Mouse (Mus musculus) heart, embryonic 10.5 days (tissue): ENCODE data around the gene Cpeb3. TPM values are rescaled to one million over a fixed set of nuclear protein-coding genes. Genes with fewer than 3 reads are reported as not detected.
"Not testable (repeated sequence)": the region's sequence is repeated elsewhere in the genome, so short reads cannot be mapped to it uniquely, and the experiment has no call there.

Source experiments
- DNase-seq: peaks from one replicate; pipeline ENCODE4 v3.0.0-alpha.2; 2017; ENCODE audit warnings: low spot score
- H3K27ac ChIP-seq: fragments of 300-500 bp; sonication (generic); 2 replicates; pipeline ENCODE4 v1.5.1; 2016; ENCODE audit warnings: mild to moderate bottlenecking
- H3K27me3 ChIP-seq: fragments of 300-500 bp; sonication (generic); 2 replicates; pipeline ENCODE4 v1.6.1; 2016; ENCODE audit warnings: mild to moderate bottlenecking; ENCODE audit not compliant: poor library complexity, insufficient read depth, severe bottlenecking
- H3K36me3 ChIP-seq: fragments of 300-500 bp; sonication (generic); 2 replicates; pipeline ENCODE4 v1.6.1; 2016; ENCODE audit warnings: mild to moderate bottlenecking, moderate library complexity
- H3K4me1 ChIP-seq: fragments of 300-500 bp; sonication (generic); 2 replicates; pipeline ENCODE4 v1.6.1; 2016; ENCODE audit warnings: mild to moderate bottlenecking
- H3K4me3 ChIP-seq: fragments of 300-500 bp; sonication (generic); 2 replicates; pipeline ENCODE4 v1.5.1; 2016; ENCODE audit warnings: mild to moderate bottlenecking, moderate library complexity
- H3K9me3 ChIP-seq: fragments of 300-500 bp; sonication (generic); 2 replicates; pipeline ENCODE4 v1.6.1; 2016; ENCODE audit warnings: mild to moderate bottlenecking, moderate library complexity
- WGBS: fragments of 180-500 bp; shearing (Covaris S2); methylation state at CpG from one replicate; pipeline ENCODE4 v1.1.7; 2016; 5-methylcytosine and 5-hydroxymethylcytosine counted together
- polyA plus RNA-seq: library from polyadenylated mRNA; unstranded; fragments of >200 nt; fragmentation: Nextera tagmentation; extraction: Ambion mirVana; gene quantifications from 2 replicates; pipeline ENCODE4 v1.2.1, GENCODE M21; 2016

The Cpeb3 gene
- polyA plus RNA-seq, 1 experiment from 2014 or later, result 2.6 TPM

DNA sequence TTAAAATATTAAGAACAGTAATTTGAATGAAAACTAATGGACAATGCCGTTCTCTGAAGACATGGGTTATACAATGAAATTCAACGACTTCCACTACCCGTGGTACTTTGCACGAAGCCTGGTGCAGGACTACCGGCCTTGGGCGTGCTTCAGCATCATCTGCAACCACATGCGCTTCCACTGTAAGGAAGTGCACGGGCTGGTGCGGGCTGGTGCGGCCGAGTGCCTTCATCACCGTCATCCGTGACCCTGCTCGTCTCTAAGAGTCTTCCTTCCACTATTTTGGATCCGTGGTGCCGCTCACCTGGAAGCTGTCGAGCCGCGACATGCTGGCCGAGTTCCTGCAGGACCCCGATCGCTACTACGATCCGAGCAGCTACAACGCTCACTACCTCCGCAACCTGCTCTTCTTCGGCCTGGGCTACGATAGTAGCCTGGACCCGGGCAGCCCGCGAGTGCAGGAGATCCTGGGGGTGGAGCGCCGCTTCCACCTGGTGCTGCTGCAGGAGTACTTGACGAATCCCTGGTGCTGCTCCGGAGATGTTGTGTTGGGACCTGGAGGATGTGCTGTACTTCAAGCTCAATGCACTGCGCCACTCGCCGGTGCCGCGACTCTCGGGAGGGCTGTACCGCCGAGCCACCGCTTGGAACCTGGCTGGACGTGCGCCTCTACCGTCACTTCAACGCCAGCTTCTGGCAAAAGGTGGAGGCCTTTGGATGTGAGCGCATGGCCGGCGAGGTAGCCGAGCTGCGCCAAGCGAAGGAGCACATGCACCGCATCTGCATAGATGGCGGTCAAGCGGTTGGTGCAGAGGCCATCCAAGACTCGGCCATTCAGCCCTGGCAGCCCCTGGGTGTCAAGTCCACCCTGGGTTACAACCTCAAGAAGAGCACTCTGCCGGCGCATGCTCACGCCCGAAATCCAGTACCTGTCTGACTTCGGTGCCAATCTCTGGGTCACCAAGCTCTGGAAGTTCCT lies 25.4 kb upstream of the Cpeb3 start:
- H3K36me3 ChIP-seq, result no peaks in the 10 kb centered on the region
- H3K9me3 ChIP-seq, result no peaks in the 10 kb centered on the region
- H3K4me1 ChIP-seq, result peaks cover 22% of the 10 kb centered on the region
- peak overlapping the region; percentile 63 for H3K4me3 ChIP-seq
- H3K27me3 ChIP-seq, result peaks cover 53% of the 10 kb centered on the region
- H3K27ac ChIP-seq, result peak overlapping the region; percentile 78
- WGBS, result 4% methylated on average over 63 of the region's 63 CpGs
- DNase-seq, result no peak

DNA sequence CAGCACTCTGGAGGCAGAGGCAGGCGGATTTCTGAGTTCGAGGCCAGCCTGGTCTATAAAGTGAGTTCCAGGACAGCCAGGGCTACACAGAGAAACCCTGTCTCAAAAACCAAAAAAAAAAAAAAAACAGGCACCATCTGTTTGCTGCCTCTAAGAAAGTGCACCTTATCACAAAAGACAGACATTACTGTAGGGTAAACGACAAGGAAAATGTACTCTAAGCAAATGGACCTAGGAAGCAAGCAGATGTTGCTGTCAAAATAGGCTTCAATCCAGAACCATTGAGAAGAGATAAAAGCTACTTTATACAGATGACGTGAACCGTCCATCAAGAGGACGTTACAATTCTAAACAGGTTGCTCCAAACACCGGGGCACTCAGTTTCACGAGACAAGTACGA lies 24.2 kb upstream of the Cpeb3 start:
- H3K36me3 ChIP-seq, H3K9me3 ChIP-seq, H3K4me3 ChIP-seq, H3K27ac ChIP-seq: not testable (repeated sequence)
- WGBS, result 71% methylated on average over 9 of the region's 9 CpGs
- Histone ChIP-seq H3K27me3 (peaks cover 47% of the 10 kb centered on the region), H3K4me1 (peaks cover 10% of the 10 kb centered on the region)
- DNase-seq, result peak; percentile 48

DNA sequence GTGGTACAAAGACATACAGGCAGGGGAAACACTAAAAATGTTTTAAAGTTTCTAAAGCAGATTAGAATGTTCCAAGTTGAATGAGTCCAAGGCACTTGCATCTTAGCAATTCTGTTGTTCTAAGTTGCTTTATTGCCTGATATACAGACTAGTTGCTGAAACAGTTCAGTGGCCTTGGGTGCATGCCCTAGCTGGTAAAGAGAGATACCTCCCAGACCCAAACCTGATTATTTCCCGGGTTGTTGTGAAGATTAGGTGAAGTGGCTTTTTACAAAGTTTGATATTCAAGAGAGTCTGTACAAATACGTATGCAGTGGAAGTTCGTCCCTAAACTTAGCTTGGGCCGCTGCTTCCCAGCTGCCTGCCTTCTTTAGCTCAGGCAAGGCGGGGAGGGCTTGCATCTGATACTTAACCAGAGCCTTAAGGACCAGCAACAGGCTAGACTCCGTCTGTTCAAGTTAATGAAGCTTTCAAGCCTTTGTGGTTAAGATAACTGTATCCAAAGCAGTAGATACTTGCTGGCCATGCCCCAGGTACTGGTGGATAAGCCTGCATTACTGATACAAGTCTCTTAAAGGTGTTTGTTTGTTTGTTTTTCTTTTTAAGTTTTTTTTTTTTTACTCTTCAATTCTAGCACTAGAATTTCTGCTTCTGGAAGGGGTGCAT lies 16.9 kb upstream of the Cpeb3 start:
- no peak for DNase-seq
- Histone ChIP-seq H3K36me3 (peaks cover 35% of the 10 kb centered on the region), H3K4me1 (no peaks in the 10 kb centered on the region), H3K27me3 (no peaks in the 10 kb centered on the region), H3K4me3 (no peak overlapping the region), H3K9me3 (no peaks in the 10 kb centered on the region), H3K27ac (no peak overlapping the region)
- WGBS, result 62% methylated on average over 6 of the region's 6 CpGs

DNA sequence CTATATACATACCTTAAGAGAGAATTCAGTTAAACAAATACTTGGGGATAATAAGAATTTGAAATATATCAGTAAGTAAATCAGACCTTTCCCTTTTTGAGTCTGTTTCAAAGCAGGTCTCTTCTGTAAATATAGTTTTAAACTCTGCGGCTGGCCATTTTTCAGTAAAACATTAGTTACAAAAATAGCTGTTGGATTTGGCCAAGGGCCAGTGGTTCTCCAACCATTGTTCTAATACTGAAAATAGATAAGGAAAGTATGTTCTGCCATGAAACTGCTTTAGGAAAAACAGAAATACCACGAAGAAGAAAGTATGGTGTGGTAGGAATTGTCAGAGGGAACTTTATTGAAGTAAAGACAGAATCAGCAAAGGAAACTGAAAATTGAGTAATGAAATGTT lies 6.3 kb upstream of the Cpeb3 start:
- WGBS, result 48% methylated on average over 2 of the region's 2 CpGs

DNA sequence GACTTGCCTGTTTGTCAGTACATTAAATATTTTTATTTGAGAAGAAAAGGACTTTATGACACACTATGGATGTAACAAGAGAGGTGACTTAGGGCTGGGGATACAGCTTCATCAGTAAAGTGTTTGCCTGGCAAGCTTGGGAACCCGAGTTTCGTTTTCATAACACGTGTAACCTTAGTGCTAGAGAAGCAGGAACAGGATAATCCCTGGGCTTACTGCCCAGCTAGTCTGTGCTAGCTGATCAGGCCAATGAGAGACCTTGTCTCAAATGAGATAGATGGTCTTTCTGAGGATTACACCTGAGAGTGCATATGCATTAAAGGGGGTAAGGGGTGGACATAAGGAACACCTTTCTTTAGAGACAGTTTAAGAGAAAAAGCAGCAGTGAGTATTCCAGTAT lies 3.0 kb upstream of the Cpeb3 start:
- Histone ChIP-seq H3K9me3 (no peaks in the 10 kb centered on the region), H3K4me3 (no peak overlapping the region), H3K27ac (no peak overlapping the region), H3K36me3 (peaks cover 43% of the 10 kb centered on the region), H3K4me1 (peaks cover 15% of the 10 kb centered on the region), H3K27me3 (no peaks in the 10 kb centered on the region)
- 91% methylated on average over 3 of the region's 3 CpGs for WGBS
- DNase-seq, result no peak

More for the DNA sequence above, 6.3 kb upstream of the Cpeb3 start:
- no peak for DNase-seq
- Histone ChIP-seq H3K27me3 (no peaks in the 10 kb centered on the region), H3K36me3 (peaks cover 69% of the 10 kb centered on the region), H3K4me1 (peaks cover under 1% of the 10 kb centered on the region; the same call in 1 of the 2 replicates), H3K27ac (no peak overlapping the region), H3K4me3 (no peak overlapping the region), H3K9me3 (no peaks in the 10 kb centered on the region)

DNA sequence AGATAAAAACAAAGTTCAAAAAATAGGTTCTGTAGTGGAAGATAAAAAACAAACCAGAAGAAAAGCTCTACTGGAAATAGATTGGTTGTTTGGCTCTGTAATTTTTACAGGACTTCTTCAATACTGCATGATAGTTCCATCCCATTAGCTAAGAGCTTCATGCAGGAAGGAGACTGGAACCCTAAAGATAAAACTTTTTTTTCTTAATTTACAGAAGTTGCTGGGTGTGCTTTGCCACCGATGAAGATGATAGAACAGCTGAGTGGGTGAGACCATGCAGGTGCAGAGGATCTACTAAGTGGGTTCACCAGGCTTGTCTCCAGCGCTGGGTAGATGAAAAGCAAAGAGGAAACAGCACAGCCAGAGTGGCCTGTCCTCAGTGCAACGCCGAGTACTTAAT lies 2.1 kb upstream of the Cpeb3 start:
- no peak overlapping the region for H3K4me3 ChIP-seq
- DNase-seq, result no peak
- H3K27ac ChIP-seq, result no peak overlapping the region
- peaks cover 38% of the 10 kb centered on the region for H3K36me3 ChIP-seq
- H3K27me3 ChIP-seq, result no peaks in the 10 kb centered on the region
- no peaks in the 10 kb centered on the region for H3K9me3 ChIP-seq
- WGBS, result 92% methylated on average over 4 of the region's 4 CpGs
- H3K4me1 ChIP-seq, result peaks cover 15% of the 10 kb centered on the region

DNA sequence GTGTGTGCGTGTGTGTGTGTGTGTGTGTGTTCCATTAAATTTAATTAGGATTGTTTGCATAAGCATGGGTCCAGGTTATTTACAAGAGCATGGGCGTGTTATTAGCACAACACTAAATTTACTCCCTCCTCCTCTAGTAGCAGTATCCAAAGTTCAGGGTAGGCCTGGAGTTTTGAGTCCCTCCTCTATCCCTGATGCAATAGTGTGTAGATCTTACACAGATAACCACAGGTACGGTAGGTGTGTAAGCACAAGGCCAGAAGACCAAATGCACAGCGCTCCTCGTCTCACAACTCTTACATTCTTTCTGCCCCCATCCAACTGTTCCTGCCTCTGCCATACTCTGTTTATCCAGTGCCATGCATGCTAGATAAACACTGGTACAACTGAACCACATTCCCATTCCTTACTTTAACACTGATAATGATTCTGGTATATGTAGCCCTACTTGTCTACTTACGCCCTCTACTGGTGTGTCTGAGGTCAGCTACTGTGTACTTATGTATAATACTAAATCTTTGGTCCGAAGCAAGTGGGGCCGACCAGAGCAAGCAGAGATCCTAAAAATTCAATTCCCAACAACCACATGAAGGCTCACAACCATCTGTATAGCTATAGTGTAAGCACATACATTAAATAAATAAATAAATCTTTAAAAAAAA lies 1.2 kb upstream of the Cpeb3 start:
- Histone ChIP-seq H3K9me3 (no peaks in the 10 kb centered on the region), H3K27ac (no peak overlapping the region), H3K27me3 (no peaks in the 10 kb centered on the region), H3K36me3 (peaks cover 34% of the 10 kb centered on the region), H3K4me3 (peak overlapping the region; percentile 99), H3K4me1 (peaks cover 15% of the 10 kb centered on the region)
- 88% methylated on average over 8 of the region's 8 CpGs for WGBS
- DNase-seq, result no peak

DNA sequence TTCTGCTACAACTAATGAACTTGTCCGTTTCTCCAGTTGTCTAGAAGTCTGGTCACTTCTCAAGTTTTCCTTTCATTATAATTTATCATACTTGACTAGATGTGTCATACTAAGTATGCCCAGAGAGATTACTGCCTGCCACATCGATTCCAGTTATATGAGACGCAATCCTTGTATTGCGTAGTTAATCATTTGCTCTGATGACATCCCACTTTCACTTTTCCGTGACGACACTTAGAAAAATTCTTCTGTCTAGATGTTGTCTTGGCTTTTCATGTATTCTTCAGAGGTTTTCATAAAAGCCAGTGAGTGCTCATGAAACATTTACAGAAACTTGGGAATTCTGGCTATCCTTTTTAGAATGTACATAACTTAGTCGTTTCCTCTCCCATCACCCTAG lies 585 bp upstream of the Cpeb3 start:
- H3K27ac ChIP-seq, result no peak overlapping the region
- H3K27me3 ChIP-seq, result no peaks in the 10 kb centered on the region
- WGBS, result 89% methylated on average over 7 of the region's 7 CpGs
- peak overlapping the region; percentile 99 for H3K4me3 ChIP-seq
- H3K9me3 ChIP-seq, result no peaks in the 10 kb centered on the region
- peaks cover 15% of the 10 kb centered on the region for H3K4me1 ChIP-seq
- no peak for DNase-seq
- peaks cover 34% of the 10 kb centered on the region for H3K36me3 ChIP-seq

DNA sequence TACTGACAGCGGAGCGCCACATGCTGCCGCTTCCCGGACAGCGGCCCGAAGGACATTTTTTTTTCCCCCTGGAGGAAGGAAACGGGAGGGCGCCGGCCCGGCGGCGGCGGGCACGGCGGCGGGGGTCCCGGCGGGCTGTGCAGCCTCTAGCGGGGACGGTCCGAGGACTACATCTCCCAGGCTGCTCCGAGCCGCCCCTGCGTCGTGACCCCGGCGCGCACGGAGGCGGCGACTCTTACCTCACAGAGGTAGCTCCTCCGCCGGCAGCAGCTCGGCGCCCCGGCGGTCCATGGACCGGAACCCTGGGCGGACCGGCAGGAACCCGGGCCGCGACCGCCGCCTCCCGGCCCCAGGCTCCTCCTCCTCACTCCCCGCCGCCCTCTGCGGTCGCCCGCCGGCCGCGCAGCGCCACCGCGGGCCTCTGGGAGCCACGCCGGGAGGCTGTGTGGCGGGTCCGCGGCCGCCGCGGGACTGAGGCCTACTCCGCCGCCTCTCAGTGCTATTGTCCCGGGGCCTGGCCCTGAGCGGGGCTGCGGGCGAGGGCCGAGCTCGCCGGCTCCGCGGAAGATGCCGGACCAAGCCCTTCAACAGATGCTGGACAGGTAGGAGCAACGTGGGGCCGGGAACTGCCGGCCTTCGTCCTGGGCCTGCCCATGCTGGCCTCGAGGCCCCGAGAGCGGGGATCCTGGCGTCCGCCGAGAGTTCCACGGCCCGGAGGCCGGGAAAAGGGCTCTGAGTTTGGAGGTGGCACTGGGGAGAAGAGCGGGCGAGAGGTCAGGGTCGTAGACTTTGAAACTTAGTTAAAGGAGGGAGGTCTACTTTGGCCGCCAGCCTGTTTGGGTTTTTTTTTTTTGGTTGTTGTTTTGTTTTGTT lies 862 bp downstream of the Cpeb3 start, which contains the start of gene March5:
Gene March5, plus strand, starts transcription at position 241 of the 873 bp plus-strand sequence.
- Histone ChIP-seq H3K27me3 (no peaks in the 10 kb centered on the region), H3K27ac (peak within 1 kb of the TSS; percentile 98), H3K9me3 (no peaks in the 10 kb centered on the region), H3K4me1 (peaks cover 15% of the 10 kb centered on the region), H3K36me3 (peaks cover 26% of the 10 kb centered on the region), H3K4me3 (peak within 1 kb of the TSS; percentile 99)
- under 1% methylated on average over 93 of the region's 94 CpGs for WGBS
- peak; percentile 94 for DNase-seq

DNA sequence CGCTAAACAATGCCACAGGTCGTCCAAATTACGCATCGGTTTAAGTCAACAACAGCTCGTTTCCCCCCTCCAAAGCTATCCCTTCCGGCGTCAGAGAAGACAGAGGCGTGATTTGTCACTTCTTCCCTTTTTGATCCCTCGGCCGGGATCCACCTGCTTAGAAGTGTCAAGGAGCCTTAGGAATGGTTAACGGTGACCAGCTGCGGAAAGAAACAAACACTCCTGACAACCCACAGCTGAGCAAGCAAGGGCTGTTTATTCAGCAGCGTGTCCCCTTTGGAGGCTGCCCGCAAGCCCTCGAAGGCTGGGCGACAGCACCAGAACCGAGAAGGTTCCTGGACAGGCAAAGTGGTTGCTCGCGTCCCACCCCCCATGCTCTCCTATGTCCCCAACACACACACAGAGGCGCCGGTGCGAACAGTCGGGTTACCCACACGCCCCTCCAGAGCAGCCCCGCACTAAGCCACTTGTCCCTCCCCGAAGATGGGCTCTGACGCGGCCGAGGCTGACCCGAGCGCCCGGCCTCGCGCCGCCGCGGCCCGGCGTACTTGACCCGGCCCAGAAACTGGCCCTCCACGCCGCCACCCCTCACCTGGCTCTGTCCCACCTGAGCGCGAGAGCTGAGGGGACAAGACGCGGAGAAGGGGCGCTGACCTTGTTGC lies 1.6 kb downstream of the Cpeb3 start:
- H3K4me1 ChIP-seq, result peaks cover 15% of the 10 kb centered on the region
- peak; percentile 81 for DNase-seq
- H3K36me3 ChIP-seq, result peaks cover 19% of the 10 kb centered on the region
- H3K9me3 ChIP-seq, result no peaks in the 10 kb centered on the region
- peak overlapping the region; percentile 98 for H3K27ac ChIP-seq
- under 1% methylated on average over 47 of the region's 47 CpGs for WGBS
- H3K27me3 ChIP-seq, result no peaks in the 10 kb centered on the region
- H3K4me3 ChIP-seq, result peak overlapping the region; percentile 99

DNA sequence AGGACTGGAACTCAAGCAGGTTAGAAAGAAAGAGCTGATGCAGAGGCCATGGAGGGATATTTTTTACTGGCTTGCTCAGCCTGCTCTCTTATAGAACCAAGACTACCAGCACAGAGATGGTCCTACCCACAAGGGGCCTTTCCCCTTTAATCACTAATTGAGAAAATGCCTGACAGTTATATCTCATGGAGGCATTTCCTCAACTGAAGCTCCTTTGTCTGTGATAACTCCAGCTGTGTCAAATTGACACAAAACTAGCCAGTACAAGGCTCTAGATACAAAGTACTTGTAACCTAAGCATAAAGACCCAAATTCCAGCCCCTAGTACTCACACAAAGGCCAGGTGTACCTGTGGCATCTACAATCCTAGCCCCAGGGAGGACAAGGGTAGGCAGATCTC lies 3.2 kb downstream of the Cpeb3 start:
- H3K27ac ChIP-seq, result not testable (repeated sequence)

DNA sequence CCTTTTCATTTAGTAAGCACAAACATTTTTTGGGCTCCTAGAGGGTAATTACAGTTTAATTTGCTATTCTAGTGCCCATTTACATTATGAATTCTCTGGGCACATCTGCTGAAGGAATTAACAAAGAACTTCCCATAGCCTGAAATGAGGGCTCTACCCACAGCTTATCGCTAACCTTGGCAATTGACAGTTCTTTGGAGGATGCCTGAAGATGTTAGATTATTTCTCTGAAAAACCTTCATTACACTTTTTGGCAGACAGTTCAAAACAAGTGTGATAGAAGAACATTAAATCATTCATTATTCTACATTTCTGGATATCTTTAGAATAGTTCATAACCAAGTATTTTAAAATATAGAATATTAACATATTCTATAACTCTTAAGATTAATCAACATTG lies 5.0 kb downstream of the Cpeb3 start:
- WGBS, result 85% methylated on average over 1 of the region's 1 CpGs
- H3K36me3 ChIP-seq, result no peaks in the 10 kb centered on the region
- H3K4me3 ChIP-seq, result no peak overlapping the region
- H3K4me1 ChIP-seq, result peaks cover 2% of the 10 kb centered on the region
- H3K27me3 ChIP-seq, result no peaks in the 10 kb centered on the region
- no peak for DNase-seq
- H3K27ac ChIP-seq, result no peak overlapping the region
- H3K9me3 ChIP-seq, result no peaks in the 10 kb centered on the region

More for the DNA sequence above, 3.2 kb downstream of the Cpeb3 start:
- H3K4me3 ChIP-seq, H3K36me3 ChIP-seq, DNase-seq, H3K9me3 ChIP-seq, H3K27me3 ChIP-seq: not testable (repeated sequence)
- peaks cover 15% of the 10 kb centered on the region for H3K4me1 ChIP-seq
